In genomic region chr1:178573406-178574032, GRCm38 (mm10) we compare ENCODE assay signal across 13 mouse cellular contexts.
"Had no signal": no experiment of that assay in that cellular context is flagged by ENCODE, and none has a peak within 500 bp of the region (broad histone marks: within the 10 kb centered on the region; RNA-seq: fewer than 3 reads in every experiment).

No protein-coding gene starts in this region.

- H3K27ac ChIP-seq: kidney, embryonic 15.5 days; limb, embryonic 12.5 days; liver, embryonic 13.5 days; midbrain, embryonic 13.5 days; stomach, embryonic 15.5 days had no signal

- ATAC-seq: liver, postnatal 0 days; midbrain, embryonic 13.5 days had no signal

- H3K9ac ChIP-seq: kidney, embryonic 15.5 days; limb, embryonic 12.5 days; liver, embryonic 13.5 days; liver, postnatal 0 days; midbrain, embryonic 13.5 days; stomach, embryonic 15.5 days had no signal

- DNase-seq: kidney, adult 2 months; kidney, postnatal 14 days; layer of hippocampus, postnatal 36 days; liver; liver, embryonic 13.5 days; liver, postnatal 0 days; right cerebral cortex, postnatal 14 days; thymus, adult 2 months; thymus, postnatal 36 days had no signal

- H3K27me3 ChIP-seq: limb, embryonic 12.5 days; liver, embryonic 13.5 days; midbrain, embryonic 13.5 days; stomach, embryonic 15.5 days had no signal

- H3K9me3 ChIP-seq: kidney, embryonic 15.5 days; liver, embryonic 13.5 days; stomach, embryonic 15.5 days had no signal

- H3K4me1 ChIP-seq: liver, embryonic 13.5 days; stomach, embryonic 15.5 days had no signal

- H3K4me2 ChIP-seq: kidney, embryonic 15.5 days; limb, embryonic 12.5 days; liver, embryonic 13.5 days; midbrain, embryonic 13.5 days; stomach, embryonic 15.5 days had no signal

- H3K4me3 ChIP-seq: kidney, embryonic 15.5 days; limb, embryonic 12.5 days; liver, embryonic 13.5 days; midbrain, embryonic 13.5 days; stomach, embryonic 15.5 days had no signal

- H3K36me3 ChIP-seq: liver, embryonic 13.5 days had no signal
